Mouse (Mus musculus) olfactory bulb, adult 2 months (tissue): ENCODE data around the gene Vapb.

Experiments used
- CTCF ChIP-seq: fragments of 200-500 bp; IDR thresholded peaks from 2 replicates; pipeline ENCODE4 v1.5.1; 2012; ENCODE audit warnings: low read depth, mild to moderate bottlenecking, low read length, moderate library complexity; ENCODE audit not compliant: insufficient read depth
- POLR2A ChIP-seq: fragments of 200-500 bp; IDR thresholded peaks from 2 replicates; pipeline ENCODE4 v1.6.1; 2012; ENCODE audit warnings: mild to moderate bottlenecking, low read depth, low read length, moderate library complexity; ENCODE audit not compliant: insufficient read depth

GRCm38 (mm10) chr2:173796674-173796963 is 59.3 kb downstream of the Vapb start:
- TF ChIP-seq CTCF (no peak), POLR2A (no peak)
